Mouse (Mus musculus) layer of hippocampus, adult 8-10 months (tissue): ENCODE measurements around the gene Ptprm. TPM values are rescaled to one million over a fixed set of nuclear protein-coding genes. Genes with fewer than 3 reads are reported as not detected.
"Not testable (repeated sequence)": the region's sequence is repeated elsewhere in the genome, so short reads cannot be mapped to it uniquely, and the experiment has no call there.

Experiments
- DNase-seq, 2 experiments: peaks; one replicate each; pipeline ENCODE4 v3.0.0; 2022; ENCODE audit warnings: low spot score in 2 of 2
- total RNA-seq, 4 experiments: library from RNA; stranded (reverse); gene quantifications; 2 replicates each; pipeline ENCODE4 v1.2.4; 2022

Ptprm gene
- total RNA-seq, 4 experiments from 2014 or later: 24.6 to 31.6 (median 27.6) TPM

GRCm38 (mm10) chr17:66882304-66882703 lies 472.0 kb downstream of the Ptprm start:
- no peak for DNase-seq

- no peak for DNase-seq
These were observed 473.1 kb downstream of the Ptprm start for GRCm38 (mm10) chr17:66880969-66881701.

GRCm38 (mm10) chr17:66879151-66879550 lies 475.1 kb downstream of the Ptprm start:
- no peak for DNase-seq

GRCm38 (mm10) chr17:66877582-66877981 lies 476.7 kb downstream of the Ptprm start:
- DNase-seq: no peak

- DNase-seq: no peak
These were observed 479.4 kb downstream of the Ptprm start for GRCm38 (mm10) chr17:66874810-66875209.

- no peak for DNase-seq
These were observed 482.9 kb downstream of the Ptprm start for GRCm38 (mm10) chr17:66871396-66871795.

- peak; percentile 25 to 27 for DNase-seq
These were observed 484.7 kb downstream of the Ptprm start for GRCm38 (mm10) chr17:66869581-66870002.

GRCm38 (mm10) chr17:66864441-66864840 lies 489.8 kb downstream of the Ptprm start:
- no peak for DNase-seq

- no peak for DNase-seq
These were observed 492.7 kb downstream of the Ptprm start for GRCm38 (mm10) chr17:66861557-66861956.

- DNase-seq: no peak
These were observed 495.5 kb downstream of the Ptprm start for GRCm38 (mm10) chr17:66858757-66859156.

- DNase-seq: no peak
These were observed 501.8 kb downstream of the Ptprm start for GRCm38 (mm10) chr17:66852496-66852895.

- DNase-seq: not testable (repeated sequence)
These were observed 507.2 kb downstream of the Ptprm start for GRCm38 (mm10) chr17:66847011-66847410.

GRCm38 (mm10) chr17:66822347-66822746 lies 531.9 kb downstream of the Ptprm start:
- DNase-seq: no peak

- DNase-seq: no peak
These were observed 536.9 kb downstream of the Ptprm start for GRCm38 (mm10) chr17:66817380-66817779.

GRCm38 (mm10) chr17:66815921-66816320 lies 538.3 kb downstream of the Ptprm start:
- no peak for DNase-seq

GRCm38 (mm10) chr17:66813786-66814185 lies 540.5 kb downstream of the Ptprm start:
- no peak for DNase-seq

GRCm38 (mm10) chr17:66813346-66813745 lies 540.9 kb downstream of the Ptprm start:
- no peak for DNase-seq

- no peak for DNase-seq
These were observed 544.5 kb downstream of the Ptprm start for GRCm38 (mm10) chr17:66809786-66810185.

- DNase-seq: no peak
These were observed 546.1 kb downstream of the Ptprm start for GRCm38 (mm10) chr17:66808186-66808585.

GRCm38 (mm10) chr17:66801831-66802687 lies 552.2 kb downstream of the Ptprm start:
- DNase-seq: no peak

GRCm38 (mm10) chr17:66800231-66800630 lies 554.0 kb downstream of the Ptprm start:
- no peak for DNase-seq

- DNase-seq: no peak
These were observed 568.1 kb downstream of the Ptprm start for GRCm38 (mm10) chr17:66786166-66786565.
